Mouse (Mus musculus) testis, adult 2 months (tissue): Measurements from ENCODE around the gene F830045P16Rik.

ENCODE experiments used
- CTCF ChIP-seq: fragments of 200-500 bp; IDR thresholded peaks from 2 replicates; pipeline ENCODE4 v1.5.1; 2012; ENCODE audit warnings: low read depth, mild to moderate bottlenecking, inconsistent platforms, low read length, moderate library complexity; ENCODE audit not compliant: control insufficient read depth, insufficient read depth, insufficient replicate concordance
- POLR2A ChIP-seq: fragments of 200-500 bp; IDR thresholded peaks from 2 replicates; pipeline ENCODE4 v1.6.1; 2012; ENCODE audit warnings: low read depth, mild to moderate bottlenecking, inconsistent platforms, low read length, moderate library complexity; ENCODE audit not compliant: control insufficient read depth

GRCm38 (mm10) chr2:129518526-129518925 is 17.9 kb downstream of the F830045P16Rik start:
- TF ChIP-seq POLR2A (no peak), CTCF (no peak)
